In the genomic region with DNA sequence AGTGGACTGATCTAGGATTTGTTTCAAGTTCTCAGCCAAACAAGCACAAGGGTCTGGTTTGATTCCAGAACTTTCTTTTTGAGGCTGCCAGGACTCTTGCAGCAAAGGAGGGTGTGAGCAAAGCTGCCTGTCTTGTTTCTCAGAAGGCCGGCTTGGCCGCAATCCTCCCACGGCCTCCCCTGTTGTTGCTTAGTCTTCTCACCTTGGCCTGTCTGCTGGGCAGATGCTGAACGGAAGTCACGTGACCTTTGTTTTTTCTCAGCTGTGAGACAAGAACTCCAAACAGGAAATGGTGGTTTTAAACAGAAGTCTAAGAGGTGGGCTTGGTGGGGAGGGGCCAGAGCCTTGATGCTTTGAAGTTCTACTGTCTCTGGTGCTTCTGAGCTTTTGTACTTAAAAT, we compare ENCODE assay signal across 8 mouse cellular contexts.
A peak's percentile ranks its signal among the peaks of the same experiment; 100 is the strongest.
DNase-seq lines count a peak whose midpoint lies in the region; ATAC-seq and TF ChIP-seq lines count a peak whose summit lies in the region.

No protein-coding gene starts in this region.

- no peaks in the 10 kb centered on the region for H3K36me3 ChIP-seq in G1E (replicated peaks)
- H3K36me3 ChIP-seq in hindbrain, embryonic 13.5 days, result no peaks in the 10 kb centered on the region

- H3K4me1 ChIP-seq in G1E (ENCODE audit: insufficient read depth, low read depth, low read length), result peaks cover 39% of the 10 kb centered on the region
- no peaks in the 10 kb centered on the region for H3K4me1 ChIP-seq in hindbrain, embryonic 13.5 days (replicated peaks)

- 71% methylated on average over 5 of the region's 5 CpGs for WGBS in hindbrain, embryonic 13.5 days

- TF ChIP-seq CTCF in gastrocnemius, adult 2 months (IDR thresholded peaks at IDR 0.05), result no peak
- no peak for TF ChIP-seq CTCF in G1E (IDR thresholded peaks at IDR 0.05; ENCODE audit: low read depth, low read length)

- no peak overlapping the region for H3K4me2 ChIP-seq in hindbrain, embryonic 13.5 days

- peak; percentile 29 for DNase-seq in gastrocnemius, adult 2 months
- no peak for DNase-seq in gastrocnemius, postnatal 36 days
- peak; percentile 13 for DNase-seq in G1E (ENCODE audit: low spot score)
- peak; percentile 84 for DNase-seq in gonadal fat pad, adult 2 months (ENCODE audit: low read depth)
- peak; percentile 34 to 56 for DNase-seq in kidney, postnatal 4 days
- DNase-seq in ovary, postnatal 10 days (ENCODE audit: low spot score), result peak; percentile 20
- DNase-seq in c-Kit-positive CD71-positive TER-119-positive erythroid progenitor cells, embryonic 14.5 days (ENCODE audit: low spot score), result no peak

- no peaks in the 10 kb centered on the region for H3K27me3 ChIP-seq in G1E (ENCODE audit: insufficient read depth, low read length)
- no peaks in the 10 kb centered on the region for H3K27me3 ChIP-seq in hindbrain, embryonic 13.5 days

- peaks cover 7% of the 10 kb centered on the region for H3K9me3 ChIP-seq in G1E (replicated peaks)
- no peaks in the 10 kb centered on the region for H3K9me3 ChIP-seq in hindbrain, embryonic 13.5 days

- H3K9ac ChIP-seq in hindbrain, embryonic 13.5 days, result no peak overlapping the region

- intact Hi-C loops in gastrocnemius, adult 2 months (cut with DNase I), result no loop called here
- intact Hi-C loops in gastrocnemius, postnatal 36 days (cut with DNase I), result no loop called here

- no peak overlapping the region for H3K27ac ChIP-seq in gastrocnemius, adult 2 months
- H3K27ac ChIP-seq in hindbrain, embryonic 13.5 days, result no peak overlapping the region

- H3K4me3 ChIP-seq in gastrocnemius, adult 2 months, result no peak overlapping the region
- H3K4me3 ChIP-seq in G1E (ENCODE audit: low read depth, low read length), result no peak overlapping the region
- no peak overlapping the region for H3K4me3 ChIP-seq in hindbrain, embryonic 13.5 days

- ATAC-seq in G1E (ENCODE audit: extremely low read depth, insufficient number of reproducible peaks, low FRiP score, poor library complexity, severe bottlenecking), result peak; percentile 34; the same call in 1 of the 2 replicates
- ATAC-seq in hindbrain, embryonic 13.5 days (ENCODE audit: low FRiP score), result no peak

Comparison
In these comparisons a context has a peak if more than half of its experiments do, and no peak if none do; other contexts are left out.
1. DNase-seq: peak in gastrocnemius, adult 2 months (single experiment), G1E (single experiment), gonadal fat pad, adult 2 months (single experiment), kidney, postnatal 4 days (2 of 2) and ovary, postnatal 10 days (single experiment); none in gastrocnemius, postnatal 36 days (0 of 2) and c-Kit-positive CD71-positive TER-119-positive erythroid progenitor cells, embryonic 14.5 days (single experiment).